ENCODE assay signal across 18 mouse cellular contexts in the genomic region with DNA sequence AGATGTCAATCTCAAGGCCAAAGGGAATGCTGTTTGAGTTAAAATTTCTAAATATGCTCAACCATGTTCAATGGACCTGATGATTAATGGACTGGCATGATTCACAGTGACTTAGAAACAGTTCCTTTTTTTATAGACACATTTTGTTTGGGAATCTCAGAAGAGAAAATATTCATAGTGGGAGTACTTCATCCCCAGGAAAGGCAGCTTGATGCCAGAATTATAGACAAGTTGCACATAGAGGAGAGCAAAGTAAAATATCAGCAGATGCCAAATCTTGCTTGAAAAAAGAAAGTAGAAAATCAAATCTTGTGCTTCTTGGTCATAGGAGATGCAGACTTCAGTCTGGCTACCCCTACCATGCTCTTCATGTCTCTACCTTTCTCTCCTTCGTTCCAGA. TPM values are rescaled to one million over a fixed set of nuclear protein-coding genes. Genes with fewer than 3 reads are reported as not detected.
"Had no signal": no experiment of that assay in that cellular context is flagged by ENCODE, and none has a peak within 500 bp of the region (broad histone marks: within the 10 kb centered on the region; RNA-seq: fewer than 3 reads in every experiment).

No protein-coding gene starts in this region.

- H3K4me3 ChIP-seq: liver, embryonic 15.5 days; lung, embryonic 15.5 days; megakaryocyte, embryonic 14.5 days; midbrain, embryonic 13.5 days; midbrain, embryonic 15.5 days; neural tube, embryonic 12.5 days had no signal

- H3K27ac ChIP-seq: liver, embryonic 15.5 days; lung, embryonic 15.5 days; macrophage; midbrain, embryonic 13.5 days; midbrain, embryonic 15.5 days; neural tube, embryonic 12.5 days had no signal

- DNase-seq: liver, postnatal 0 days; lung, adult 2 months; lung, postnatal 14 days; lung, postnatal 36 days; right cerebral cortex, postnatal 4 days; spleen, adult 18-20 months; thymus, adult 2 months; thymus, postnatal 25 days; thymus, postnatal 4 days had no signal

- H3K4me1 ChIP-seq: liver, embryonic 15.5 days; lung, embryonic 15.5 days; megakaryocyte, embryonic 14.5 days; midbrain, embryonic 13.5 days; midbrain, embryonic 15.5 days; neural tube, embryonic 12.5 days had no signal

RNA-seq across cellular contexts. Expression of a gene that starts 25.2 kb away (rescaled TPM):
- total RNA-seq: megakaryocyte progenitor cell, adult 5-6 weeks; monocyte, adult 5-6 weeks had no signal
- polyA plus RNA-seq: liver, embryonic 15.5 days; liver, postnatal 0 days had no signal
